Mouse (Mus musculus) ovary, adult 18-20 months (tissue): ENCODE measurements around the gene Nedd9.
A peak's percentile ranks its signal among the peaks of the same experiment; 100 is the strongest.

Experiments
- DNase-seq: peaks from one replicate; pipeline ENCODE4 v3.0.0; 2022; ENCODE audit warnings: low spot score, mixed read lengths

Gene Nedd9

DNA sequence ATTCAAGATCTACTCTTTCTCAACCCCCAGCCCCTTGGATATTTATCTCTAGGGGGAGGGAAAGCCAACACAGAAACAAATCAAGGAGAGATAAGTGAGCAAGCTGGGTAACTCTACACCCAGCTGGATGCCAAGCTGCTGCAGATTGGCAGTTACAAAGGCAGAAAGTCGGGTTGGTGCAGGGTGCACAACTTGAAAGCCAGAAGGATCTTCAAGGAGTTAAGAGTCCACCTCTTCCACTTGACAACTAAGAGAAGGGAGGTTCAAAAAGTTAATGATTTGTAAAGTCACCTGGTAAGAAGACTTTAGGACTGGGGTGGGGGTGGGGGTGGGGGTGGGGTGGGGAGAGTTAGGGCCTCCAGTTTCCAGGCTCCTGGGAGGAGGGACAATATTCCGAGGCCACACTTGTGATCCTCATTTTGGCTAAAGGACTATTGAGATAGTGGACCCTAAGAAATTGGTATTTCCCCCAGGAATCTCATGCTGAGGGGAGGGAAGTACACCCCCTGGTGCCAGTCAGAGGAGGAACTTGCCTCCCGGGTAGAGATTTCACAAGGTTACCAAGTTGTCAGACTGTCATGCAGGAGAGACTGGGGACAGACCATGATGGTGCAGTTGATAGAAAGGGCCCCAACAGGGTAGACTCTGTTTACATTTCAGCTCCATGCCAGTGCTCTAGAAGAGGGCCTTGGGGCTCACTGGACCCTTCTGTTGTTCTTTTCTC is 143.8 kb downstream of the Nedd9 start:
- no peak for DNase-seq

DNA sequence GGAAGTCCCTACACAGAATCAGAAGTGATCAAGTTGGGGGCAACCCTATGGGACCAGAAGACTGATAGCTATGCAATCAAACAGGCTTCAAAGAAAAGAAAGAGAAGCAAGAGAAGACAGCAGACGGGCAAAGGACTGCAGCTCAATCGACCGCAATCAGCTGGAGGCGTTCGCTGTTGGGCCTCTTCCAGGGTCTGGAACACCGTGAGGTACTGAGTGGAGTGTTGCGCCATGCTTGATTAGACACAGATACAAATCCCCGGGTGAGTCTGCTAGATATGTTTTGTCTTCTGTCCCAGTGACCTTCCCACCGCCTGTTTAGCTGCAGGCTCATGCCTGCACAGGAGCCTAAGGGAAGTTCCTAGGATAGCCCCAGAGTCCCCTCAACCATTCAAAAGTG is 145.7 kb downstream of the Nedd9 start:
- peak; percentile 57 for DNase-seq

- peak; percentile 30 for DNase-seq
These were observed 147.4 kb downstream of the Nedd9 start for GRCm38 (mm10) chr13:41339653-41340351.

DNA sequence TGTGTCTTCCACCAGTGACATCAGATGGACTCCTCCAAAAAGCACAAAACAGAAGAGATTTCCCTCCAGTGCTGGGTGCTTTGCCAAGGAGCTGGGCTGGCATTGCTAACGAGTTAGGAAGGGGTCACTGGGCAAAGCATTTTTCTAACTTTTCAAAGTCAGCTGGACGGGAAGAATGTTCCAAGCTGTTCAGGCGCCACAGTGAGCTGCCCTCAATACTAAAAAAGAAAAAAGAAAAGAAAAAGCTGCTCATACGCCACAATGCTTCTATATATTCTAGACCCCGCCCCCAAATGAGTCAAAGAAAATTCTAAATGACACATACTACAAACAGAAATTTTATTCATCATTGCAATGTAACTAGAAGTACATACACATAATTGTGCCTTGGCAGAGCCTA is 148.0 kb downstream of the Nedd9 start:
- DNase-seq = no peak

GRCm38 (mm10) chr13:41337407-41337806 is 149.8 kb downstream of the Nedd9 start:
- DNase-seq = no peak

DNA sequence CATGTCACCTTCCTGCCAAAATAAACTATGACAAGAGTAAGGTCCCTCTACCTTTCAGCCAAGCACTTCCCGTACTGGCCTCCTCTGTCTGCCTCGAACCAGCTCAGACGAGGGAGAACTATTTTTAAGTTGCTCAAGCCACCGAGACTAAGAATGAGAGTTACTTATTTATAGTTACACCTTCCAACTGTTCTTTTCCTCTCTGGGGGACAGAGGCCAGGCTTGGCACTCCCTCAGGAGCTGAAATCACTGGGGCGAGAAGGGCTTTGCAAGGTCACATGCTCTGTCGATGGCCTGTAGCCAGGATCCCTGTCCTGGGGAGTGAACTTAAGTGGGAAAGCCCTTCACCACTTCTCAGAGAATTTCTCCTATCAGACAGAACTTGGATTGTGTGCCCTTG is 150.9 kb downstream of the Nedd9 start:
- DNase-seq = peak; percentile 86

DNA sequence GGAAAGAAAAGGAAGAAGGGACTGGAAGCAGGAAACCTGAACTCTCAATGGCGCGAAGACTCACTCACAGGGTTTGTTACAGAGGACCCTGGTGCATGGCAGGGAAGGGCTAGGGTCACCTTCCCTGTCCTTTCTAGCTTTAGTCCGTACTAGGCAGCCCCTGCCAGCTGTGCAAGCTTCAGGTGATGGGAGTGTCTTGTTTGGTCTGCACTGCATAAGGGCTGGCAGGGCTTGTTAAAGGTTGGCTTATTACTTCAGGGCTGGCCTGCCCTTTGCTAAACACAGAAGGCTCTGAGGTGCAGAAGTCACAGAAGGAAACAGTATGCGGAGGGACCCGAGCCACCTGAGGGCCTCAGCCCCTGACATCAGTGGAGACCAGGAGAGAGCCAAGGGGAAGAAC is 151.4 kb downstream of the Nedd9 start:
- DNase-seq = no peak

DNA sequence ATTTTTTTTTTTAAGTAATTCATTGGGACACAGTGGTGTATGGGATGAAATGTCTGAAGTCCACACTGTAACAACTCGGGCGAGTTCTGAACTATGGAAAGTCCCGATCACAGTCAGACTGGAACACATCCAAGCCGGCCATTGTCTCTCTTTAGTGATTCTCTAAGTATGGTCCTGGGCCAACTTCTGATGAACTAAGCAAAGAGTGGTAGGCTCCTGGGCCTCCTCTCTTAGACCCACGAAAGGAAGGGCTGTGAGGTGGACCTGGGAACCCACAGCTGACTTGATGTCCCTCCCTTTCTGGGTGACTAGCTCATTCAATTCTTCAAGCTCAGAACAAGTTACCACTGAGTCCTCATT is 152.5 kb downstream of the Nedd9 start:
- no peak for DNase-seq

DNA sequence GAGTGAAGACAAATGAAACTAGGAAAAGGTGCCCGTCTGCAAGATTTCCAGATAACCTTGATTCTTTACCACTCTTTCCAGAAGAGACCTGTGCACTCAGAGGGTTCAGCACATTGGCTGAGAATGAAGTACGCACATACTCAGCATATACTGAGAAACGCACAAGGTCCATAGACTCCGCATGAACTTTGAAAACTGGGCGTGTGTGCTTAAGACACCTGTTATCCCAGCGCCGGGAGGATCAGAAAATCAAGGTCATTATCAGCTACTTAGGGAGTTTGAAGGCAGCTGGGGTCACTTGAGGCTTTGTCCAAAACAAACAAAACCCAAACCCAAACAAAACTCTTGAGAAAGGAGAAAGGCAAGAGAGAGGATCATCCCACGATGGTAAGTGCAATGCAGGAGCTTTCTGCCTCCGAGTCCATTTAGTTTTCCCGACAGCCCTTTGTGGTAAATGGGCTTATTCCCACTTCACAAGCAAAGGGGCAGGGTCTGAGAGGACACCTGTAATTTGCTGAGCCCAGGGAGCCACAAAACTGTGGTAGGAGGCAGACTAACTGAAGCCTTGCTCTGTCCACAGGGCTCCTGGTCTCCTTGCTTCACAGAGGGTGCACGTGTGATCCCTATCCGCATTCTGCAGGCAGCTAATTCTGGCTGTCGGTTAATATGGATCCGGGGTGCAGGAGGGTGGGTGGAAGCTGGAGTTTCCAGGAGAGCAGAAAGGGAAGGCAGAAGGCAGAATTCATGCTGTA is 153.1 kb downstream of the Nedd9 start:
- no peak for DNase-seq

DNA sequence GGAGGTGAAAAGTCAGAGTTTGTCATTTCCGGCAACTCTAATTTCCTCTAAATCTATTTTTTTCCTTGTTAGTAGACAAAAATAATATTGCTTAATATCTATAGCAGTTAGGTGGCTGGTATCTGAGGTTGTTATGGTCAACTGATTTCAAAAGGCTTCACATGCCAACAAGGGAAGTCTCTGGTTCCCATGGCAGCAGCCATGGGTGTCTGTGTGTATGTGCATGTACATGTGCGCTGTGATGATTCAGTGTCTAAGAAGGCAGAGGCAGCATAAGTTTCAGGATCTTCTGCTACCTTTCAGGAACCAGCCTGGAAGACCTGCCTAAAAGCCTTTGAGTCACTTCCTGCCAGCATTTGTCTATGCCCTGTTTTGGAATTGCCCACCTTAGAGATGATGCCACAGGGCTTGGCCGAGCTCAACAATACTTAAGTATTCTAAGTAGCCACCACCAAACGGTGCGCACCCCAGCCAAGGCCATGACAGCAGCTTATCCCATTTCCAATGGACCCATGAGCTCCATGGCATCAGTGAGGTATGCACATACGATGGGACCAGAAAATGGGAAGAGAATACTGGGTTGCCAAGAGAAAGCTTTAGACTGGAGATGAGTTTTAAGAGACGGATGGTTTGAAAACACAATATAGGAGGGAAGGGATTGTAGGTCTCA is 155.4 kb downstream of the Nedd9 start:
- DNase-seq = no peak

- no peak for DNase-seq
These were observed 156.4 kb downstream of the Nedd9 start for GRCm38 (mm10) chr13:41330589-41331345.

DNA sequence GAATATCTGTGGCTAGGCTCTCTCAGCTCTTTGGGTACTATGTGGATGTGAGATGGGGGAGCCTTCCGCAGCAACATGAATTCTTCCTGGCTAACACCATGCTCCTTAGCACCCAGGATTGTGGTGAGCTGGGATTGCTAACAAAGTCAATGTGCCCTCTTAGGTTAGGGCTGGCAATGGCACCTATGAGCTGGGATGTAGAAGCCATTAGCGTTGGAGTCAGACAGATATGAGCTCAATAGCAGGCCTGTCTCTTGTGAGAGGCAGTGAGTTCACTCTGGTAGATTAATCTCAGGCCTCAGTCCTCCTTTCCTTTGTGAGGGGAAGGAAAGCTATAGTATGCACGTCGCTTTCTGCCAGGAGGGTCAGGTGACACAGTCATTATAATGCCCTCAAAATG is 157.1 kb downstream of the Nedd9 start:
- no peak for DNase-seq

GRCm38 (mm10) chr13:41328481-41328880 is 158.7 kb downstream of the Nedd9 start:
- DNase-seq = no peak

DNA sequence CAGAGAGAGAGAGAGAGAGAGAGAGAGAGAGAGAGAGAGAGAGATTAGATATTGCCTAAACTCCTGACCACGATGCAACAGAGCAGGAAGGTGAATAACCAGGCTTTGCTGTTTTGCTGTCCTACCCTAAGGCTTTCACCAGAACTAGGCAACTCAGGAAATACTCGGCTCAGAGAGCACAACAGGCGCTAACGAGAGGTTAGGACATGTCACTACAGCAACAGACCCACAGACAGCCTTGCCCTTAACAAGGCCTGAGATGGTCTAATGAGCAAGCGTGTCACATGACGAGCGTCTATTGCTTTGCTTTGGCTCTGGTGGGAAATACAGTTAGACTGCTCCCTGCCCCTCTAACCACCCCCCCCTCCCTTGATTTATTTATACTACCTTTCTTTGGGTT is 159.6 kb downstream of the Nedd9 start:
- DNase-seq = no peak

- DNase-seq = no peak
These were observed 161.0 kb downstream of the Nedd9 start for GRCm38 (mm10) chr13:41326134-41326533.

DNA sequence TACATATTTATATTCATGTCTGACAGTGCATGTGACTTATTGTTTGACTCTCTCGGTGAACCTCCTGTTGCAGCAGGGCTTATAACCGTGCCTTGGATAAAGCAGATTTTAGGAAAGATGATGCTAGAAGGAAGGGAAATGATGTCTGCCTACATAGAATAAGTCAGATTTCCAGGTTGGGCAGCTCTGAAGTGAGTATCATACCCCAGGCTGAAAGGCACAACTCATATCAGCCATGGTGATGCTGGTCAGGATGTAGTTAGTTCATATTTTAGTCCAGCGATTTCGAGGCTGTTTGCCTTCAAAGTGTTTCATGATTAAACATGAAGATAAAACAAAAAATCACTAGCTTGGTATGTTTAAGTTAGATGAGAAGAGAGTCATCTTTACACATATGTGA is 161.8 kb downstream of the Nedd9 start:
- no peak for DNase-seq

- DNase-seq = no peak
These were observed 162.5 kb downstream of the Nedd9 start for GRCm38 (mm10) chr13:41324631-41325030.

GRCm38 (mm10) chr13:41321433-41321832 is 165.7 kb downstream of the Nedd9 start:
- no peak for DNase-seq

DNA sequence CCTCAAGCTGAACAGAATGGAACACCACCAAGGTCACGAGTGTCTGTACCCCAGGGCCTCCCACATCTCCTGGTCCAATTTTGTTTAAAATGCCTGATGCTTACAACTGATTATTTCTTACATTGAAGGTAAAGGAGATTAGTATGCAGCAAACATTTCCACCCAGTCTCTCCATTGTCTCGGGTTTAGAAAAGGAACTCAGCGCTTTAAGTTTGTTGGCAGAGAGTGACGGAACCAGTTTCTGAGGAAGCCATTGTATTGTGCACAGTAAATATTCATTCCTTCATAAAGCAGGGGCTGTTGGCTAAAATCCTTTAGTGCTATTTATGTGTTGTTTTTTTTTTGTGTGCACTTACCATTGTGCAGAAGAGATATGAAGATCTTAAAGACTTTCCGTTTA is 166.4 kb downstream of the Nedd9 start:
- DNase-seq = no peak

DNA sequence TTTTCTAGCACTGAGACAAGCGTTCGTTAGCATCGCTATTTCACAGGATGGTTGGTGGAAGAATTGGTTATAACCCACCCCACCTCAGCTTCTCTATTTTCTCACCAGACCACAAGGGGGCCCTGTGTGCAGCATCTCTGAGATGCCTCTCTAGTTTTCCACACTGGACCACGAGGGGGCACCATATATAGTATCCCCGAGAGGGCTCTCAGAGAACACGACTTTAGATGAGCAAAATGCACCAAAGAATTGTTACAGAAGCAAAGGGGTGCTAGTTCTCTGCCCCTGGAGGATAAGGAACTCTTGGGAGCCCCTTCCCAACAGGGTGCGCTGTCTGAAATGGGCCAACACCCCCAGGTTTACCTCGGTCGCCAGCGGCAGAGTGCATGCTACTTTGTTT is 184.4 kb downstream of the Nedd9 start:
- DNase-seq = peak; percentile 40

DNA sequence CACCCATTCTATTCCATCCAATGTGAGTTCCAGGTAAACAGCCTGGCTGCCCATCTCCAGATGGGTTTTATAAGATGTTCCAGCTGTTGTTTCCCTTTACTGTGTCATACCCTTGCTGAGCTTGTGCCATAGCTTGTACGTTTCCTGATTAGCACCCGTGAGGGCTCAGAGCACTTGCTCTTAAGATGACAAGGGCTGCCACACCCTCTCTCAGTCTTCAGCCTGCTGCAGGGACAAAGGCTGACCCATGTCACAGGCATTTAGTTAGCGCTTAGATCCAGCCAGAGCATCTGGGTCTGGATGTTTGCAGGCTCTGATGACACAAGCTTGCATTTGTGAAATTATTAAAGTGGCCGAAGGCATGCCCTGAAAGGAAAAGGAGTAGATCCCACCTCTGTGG is 187.1 kb downstream of the Nedd9 start:
- DNase-seq = no peak

DNA sequence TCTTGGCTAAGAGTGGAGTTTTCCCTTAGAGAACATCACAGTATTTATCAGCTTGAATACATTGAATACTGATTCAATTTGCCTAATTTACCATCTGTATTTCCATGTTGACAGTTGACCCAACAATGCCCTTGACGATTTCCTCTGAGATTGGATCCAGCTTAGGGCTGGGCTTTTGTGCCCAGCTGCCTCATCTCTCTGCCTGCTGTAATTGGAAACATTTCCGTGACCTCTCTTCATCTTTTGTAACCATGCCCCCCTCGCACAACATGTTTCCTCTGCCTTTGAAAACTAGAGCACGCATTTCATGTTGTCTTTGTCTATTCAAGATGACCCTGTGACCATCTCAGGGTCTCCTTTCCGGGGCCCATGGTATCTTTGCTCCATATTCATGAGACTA is 188.2 kb downstream of the Nedd9 start:
- no peak for DNase-seq
